Mouse (Mus musculus) thymus, postnatal 14 days (tissue): Measurements from ENCODE around the gene Slc10a2.
"Not testable (repeated sequence)": the region's sequence is repeated elsewhere in the genome, so short reads cannot be mapped to it uniquely, and the experiment has no call there.

ENCODE experiments used
- DNase-seq: peaks from one replicate; pipeline ENCODE4 v3.0.0; 2021

The Slc10a2 gene

DNA sequence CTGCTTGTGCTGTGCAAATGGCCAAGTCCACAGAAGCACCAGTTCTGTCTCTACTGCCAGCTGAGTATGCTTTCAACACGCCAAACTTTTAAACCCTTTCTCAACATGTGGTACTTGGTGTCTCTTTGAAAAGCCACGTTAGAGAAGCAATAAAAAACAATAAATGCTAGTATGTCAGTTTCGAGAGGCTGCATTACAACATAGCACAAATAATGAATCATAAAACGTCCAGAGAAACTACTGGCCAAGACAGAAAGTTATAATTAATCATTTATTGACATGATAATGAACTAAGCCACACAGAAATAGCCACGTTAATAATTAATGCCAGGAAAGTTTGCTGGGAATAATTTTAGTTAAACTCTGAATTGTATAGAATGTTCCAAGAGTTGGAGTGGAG is at the start of gene Slc10a2:
Gene Slc10a2 (minus strand): TSS at position 166 of the 400 bp plus-strand sequence.
- no peak for DNase-seq

DNA sequence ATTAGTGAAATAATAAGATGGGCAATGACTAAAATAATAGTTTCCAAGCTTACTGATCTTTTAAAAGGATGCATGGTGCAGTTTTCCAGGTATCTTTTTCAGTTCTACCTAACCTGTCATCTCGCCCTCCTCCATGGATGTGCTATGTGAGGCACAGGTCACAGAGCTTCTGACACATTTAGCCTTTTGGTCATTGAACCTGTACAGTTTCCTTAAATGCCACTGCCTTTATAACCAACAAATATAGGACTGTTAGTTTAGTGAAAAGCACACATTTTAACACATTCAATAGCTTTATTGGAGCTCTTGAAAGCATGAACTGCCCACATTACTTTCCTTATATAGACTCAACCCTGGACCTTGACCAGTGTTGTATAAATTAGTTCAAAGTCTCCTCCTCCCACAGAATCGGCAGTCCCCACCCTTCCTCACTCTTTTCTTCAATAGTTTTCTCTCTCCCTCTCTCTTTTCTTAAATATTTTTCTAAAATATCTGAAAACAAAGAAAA is 24.2 kb upstream of the Slc10a2 start:
- DNase-seq = no peak

DNA sequence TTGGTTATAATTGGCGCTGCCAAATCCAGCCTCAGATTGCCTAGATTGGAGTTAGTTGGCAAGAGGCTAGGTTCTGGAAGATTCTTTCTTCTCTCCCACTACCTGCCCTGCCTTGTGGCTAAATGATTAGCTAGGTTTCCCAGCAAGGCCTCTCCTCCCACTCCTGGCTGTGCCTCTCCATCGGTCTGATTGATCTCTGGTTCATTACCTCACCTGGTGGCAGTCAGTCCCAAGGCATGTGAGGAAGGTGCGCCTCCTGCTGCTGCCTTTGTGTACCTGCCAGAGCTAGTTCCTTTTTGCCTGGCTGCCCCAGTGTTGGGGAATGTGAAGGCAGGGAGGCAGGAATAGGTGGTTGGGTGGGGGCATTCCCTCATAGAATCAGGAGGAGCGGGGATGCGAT is 1.7 kb upstream of the Slc10a2 start:
- no peak for DNase-seq

DNA sequence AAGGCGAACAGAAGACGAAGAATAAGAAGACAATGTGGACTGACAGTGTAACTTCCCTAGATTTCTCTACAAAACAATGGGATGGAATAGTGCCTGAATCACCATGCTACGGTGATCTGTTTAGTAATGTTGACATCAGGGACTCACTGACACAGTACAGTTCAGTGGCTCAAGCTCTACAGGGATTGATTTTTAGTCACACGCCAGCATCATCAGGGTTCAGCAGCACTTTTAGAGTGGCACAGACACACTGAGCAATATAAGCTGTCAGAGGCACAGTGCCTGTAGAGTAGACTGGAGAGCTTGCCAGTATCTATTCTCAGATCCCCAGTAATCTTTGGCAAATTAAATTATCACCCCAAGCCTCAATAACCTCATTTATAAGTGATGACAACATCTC is 9.8 kb downstream of the Slc10a2 start:
- DNase-seq = no peak

DNA sequence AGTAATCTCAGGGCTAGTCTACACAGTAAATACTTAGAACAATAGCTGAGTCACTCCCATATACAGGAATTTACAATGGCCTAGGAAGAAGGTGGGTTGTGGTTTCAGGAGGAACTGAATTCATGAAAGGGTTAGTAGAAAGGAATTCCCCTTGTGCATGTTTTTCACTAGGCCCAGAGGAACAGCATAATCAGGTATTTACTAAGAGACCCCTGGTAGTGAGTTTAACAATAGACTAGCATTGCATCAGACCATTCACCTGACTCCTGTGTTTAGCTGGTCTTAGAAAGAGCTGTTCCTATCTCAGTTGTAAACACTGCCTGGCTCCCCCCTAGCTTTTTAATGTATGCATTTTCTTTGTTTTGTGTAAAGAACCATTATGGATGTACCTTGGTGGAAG is 11.2 kb downstream of the Slc10a2 start:
- not testable (repeated sequence) for DNase-seq

DNA sequence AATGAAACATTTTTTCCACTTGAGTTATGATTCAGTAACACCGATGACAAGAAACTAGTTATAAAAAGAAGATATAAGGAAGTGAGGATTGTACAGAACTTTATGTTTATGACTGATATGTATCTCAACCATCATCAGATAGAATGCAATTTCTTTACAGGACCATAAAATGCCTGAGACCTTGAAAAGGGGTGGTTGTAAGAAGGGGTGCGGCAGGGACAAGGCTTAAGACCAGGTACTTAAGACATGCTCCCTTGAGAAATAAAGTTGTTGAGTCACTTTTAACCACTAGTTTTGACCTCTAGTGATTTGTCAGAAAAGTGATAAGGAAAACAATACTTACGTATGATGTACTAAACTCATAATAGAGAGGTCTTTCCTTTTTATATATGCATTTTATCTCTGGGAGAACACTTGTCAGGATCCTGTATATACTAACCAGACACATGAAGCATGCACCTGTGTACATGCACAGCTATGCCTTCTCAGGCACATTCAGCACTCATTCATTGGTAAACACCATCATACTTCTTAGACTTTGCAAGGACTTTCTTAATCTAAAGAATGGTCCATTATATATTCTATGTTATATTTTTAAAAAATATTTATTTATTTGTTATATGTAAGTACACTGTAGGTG is 31.4 kb downstream of the Slc10a2 start:
- no peak for DNase-seq

DNA sequence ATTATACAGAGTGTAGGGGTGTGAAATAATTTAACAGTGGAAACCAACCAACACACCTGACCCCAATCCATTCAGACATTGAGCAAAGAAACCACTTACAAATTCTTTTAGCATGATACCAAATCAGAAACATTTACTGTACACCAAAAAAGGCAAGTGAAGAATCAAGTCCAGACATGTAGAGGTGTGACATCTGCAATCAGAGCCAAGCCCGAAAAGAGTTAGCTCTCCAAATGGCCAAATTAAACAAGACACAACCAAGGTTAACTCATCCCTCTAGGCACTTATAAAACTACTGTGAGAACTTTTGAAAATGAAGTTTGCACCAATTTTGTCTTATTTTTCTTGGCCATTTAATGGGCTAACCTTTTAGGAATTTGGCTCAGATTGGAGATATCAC is 46.3 kb downstream of the Slc10a2 start:
- no peak for DNase-seq

DNA sequence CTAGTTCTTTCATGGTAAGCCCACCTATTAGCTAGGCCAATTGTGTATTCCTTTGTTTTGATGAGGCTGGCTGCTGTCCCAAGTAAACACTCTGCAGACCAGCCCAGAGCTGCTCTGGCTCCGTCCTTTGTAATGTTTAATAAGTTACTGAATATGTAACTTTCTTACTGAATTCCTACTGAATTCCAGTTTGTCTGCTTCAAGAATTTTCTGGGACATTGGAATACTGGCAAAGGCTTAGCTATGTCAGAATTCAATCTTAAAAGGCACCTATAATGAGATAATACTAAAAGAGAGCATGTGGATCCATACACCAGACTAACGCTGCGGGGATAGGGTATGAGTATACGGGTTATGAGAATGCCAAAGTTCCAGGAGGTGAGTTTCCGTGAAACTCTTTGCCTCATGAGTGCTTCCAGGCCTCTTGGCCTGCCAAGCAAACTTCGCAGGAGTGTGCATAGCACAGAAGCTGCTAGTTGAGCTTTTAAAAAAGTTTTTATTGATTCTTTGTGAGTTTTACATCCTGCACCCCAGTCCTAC is 60.7 kb downstream of the Slc10a2 start:
- DNase-seq = not testable (repeated sequence)

DNA sequence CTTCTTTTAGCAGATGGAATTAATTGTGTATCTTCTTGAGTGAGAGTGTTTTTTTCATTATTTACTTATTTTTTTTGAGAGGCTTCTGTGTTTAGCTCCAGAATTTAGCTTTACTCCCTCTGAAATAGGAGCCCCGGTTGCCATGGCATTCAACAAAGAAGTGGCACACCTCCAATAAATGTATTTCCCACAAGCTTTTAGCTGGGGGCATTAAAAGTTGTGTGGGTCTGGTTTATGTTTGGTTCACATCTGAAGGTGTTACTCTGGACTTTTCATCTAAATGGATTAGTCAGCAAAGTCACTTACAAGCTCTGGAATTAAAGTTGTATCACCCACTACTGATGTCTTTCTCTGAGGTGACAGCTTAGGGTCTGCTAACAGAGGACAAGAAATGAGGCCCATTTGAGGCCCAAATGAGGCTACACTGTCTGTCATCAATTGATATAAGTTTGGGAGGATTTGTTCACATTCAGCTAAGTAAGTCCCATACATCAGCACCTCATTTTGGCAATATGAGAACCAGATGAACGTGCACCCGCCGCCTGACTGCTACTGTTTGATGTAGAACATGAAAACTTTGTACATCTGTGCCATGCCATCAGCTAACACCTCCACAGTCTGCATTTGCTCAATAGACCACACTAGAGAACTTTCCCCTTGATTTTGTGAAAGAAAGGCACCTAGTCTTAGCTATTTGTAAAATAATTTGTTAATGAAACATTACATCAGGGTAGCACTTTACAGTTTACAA is 66.2 kb downstream of the Slc10a2 start:
- DNase-seq = no peak
